Mouse (Mus musculus): Measurements from ENCODE around the gene Med31. TPM values are rescaled to one million over a fixed set of nuclear protein-coding genes. Genes with fewer than 3 reads are reported as not detected.
A peak's percentile ranks its signal among the peaks of the same experiment; 100 is the strongest.

The Med31 gene
- polyA plus RNA-seq (2014; fragmentation: Nextera tagmentation; extraction: Ambion mirVana): 27.5 and 29.8 TPM in 2 replicates

DNA sequence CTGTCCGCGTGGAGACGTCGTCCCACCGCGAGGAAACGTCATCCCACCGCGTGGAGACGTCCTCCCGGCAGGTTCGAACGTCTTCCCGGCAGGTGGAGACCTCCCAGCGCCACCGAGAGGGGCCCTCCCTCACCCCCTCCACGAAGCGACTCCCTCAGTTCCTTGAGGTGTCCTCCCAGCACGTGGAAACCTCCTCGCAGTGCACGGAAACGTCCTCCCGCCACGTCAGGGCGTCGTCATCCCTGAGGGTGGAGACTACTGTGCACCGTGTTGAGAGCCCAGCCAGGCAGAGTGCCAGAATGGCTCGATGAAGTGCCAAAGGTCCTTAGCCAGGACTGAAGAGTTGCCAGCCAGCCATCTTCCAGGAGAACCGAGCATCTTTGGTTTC, at the start of gene Med31:
Gene Med31 (minus strand): TSS at position 183 of the 388 bp plus-strand sequence.
- 4% methylated on average over 29 of the region's 29 CpGs for WGBS
- DNase-seq (ENCODE audit: low spot score): no peak
- peak within 1 kb of the TSS; percentile 72 for H3K4me3 ChIP-seq (ENCODE audit: low read depth, low read length)
- no peaks in the 10 kb centered on the region for H3K27me3 ChIP-seq (replicated peaks; ENCODE audit: control insufficient read depth, insufficient read depth, low read length)
- peak within 1 kb of the TSS; percentile 89 for H3K4me2 ChIP-seq
- peak within 1 kb of the TSS; percentile 77 for H3K9ac ChIP-seq (ENCODE audit: low read depth, low read length)
- no peaks in the 10 kb centered on the region for H3K9me3 ChIP-seq (ENCODE audit: control insufficient read depth, low read length)
- H3K4me1 ChIP-seq (replicated peaks; ENCODE audit: control insufficient read depth, insufficient read depth, low read length): 0 out of 2 replicates have a peak, but pooled peaks cover 4% of the 10 kb centered on the region
- H3K36me3 ChIP-seq (ENCODE audit: control insufficient read depth, insufficient read depth, low read length): no peaks in the 10 kb centered on the region; the same call in 1 of the 2 replicates
- H3K27ac ChIP-seq (ENCODE audit: low read depth, low read length): no peak within 1 kb of the TSS
- ATAC-seq (replicated peaks; ENCODE audit: low FRiP score): peak; percentile 71

DNA sequence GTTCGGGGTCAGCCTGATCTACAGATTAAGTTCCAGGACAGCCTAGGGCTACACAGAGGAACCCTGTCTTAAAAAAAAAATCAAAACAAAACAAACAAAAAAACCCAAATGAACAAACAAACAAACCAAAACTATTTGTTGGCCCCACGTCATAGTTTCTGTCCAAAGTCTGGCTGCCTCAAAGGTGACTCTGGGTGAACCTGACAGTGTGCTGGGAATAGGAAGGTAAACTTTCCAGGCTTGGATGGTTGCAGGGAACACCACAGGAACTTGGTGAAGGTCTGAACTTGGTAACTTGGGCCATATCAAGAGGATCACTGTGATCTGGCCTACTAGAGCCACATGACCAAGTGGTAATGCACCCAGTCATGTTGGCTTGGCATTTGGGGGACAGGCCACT, 41.0 kb upstream of the Med31 start:
- Histone ChIP-seq H3K4me1 (replicated peaks; ENCODE audit: control insufficient read depth, insufficient read depth, low read length) (no peaks in the 10 kb centered on the region), H3K9me3 (ENCODE audit: control insufficient read depth, low read length) (no peaks in the 10 kb centered on the region), H3K9ac (ENCODE audit: low read depth, low read length) (no peak overlapping the region), H3K27ac (ENCODE audit: low read depth, low read length) (no peak overlapping the region), H3K36me3 (ENCODE audit: control insufficient read depth, insufficient read depth, low read length) (no peaks in the 10 kb centered on the region), H3K4me3 (ENCODE audit: low read depth, low read length) (no peak overlapping the region), H3K27me3 (replicated peaks; ENCODE audit: control insufficient read depth, insufficient read depth, low read length) (no peaks in the 10 kb centered on the region), H3K4me2 (no peak overlapping the region)
- no peak for DNase-seq (ENCODE audit: low spot score)
- ATAC-seq (replicated peaks; ENCODE audit: low FRiP score): no peak
- 71% methylated on average over 2 of the region's 2 CpGs for WGBS

GRCm38 (mm10) chr11:72255629-72256028, 40.2 kb upstream of the Med31 start:
- no peak for ATAC-seq (replicated peaks; ENCODE audit: low FRiP score)
- WGBS: 85% methylated on average over 4 of the region's 4 CpGs
- Histone ChIP-seq H3K27me3 (replicated peaks; ENCODE audit: control insufficient read depth, insufficient read depth, low read length) (no peaks in the 10 kb centered on the region), H3K4me2 (no peak overlapping the region), H3K4me1 (replicated peaks; ENCODE audit: control insufficient read depth, insufficient read depth, low read length) (no peaks in the 10 kb centered on the region), H3K27ac (ENCODE audit: low read depth, low read length) (no peak overlapping the region), H3K9me3 (ENCODE audit: control insufficient read depth, low read length) (no peaks in the 10 kb centered on the region), H3K4me3 (ENCODE audit: low read depth, low read length) (no peak overlapping the region), H3K9ac (ENCODE audit: low read depth, low read length) (no peak overlapping the region), H3K36me3 (ENCODE audit: control insufficient read depth, insufficient read depth, low read length) (no peaks in the 10 kb centered on the region)
- no peak for DNase-seq (ENCODE audit: low spot score)

GRCm38 (mm10) chr11:72245196-72245753, 29.9 kb upstream of the Med31 start:
- no peak overlapping the region for H3K27ac ChIP-seq (ENCODE audit: low read depth, low read length)
- ATAC-seq (replicated peaks; ENCODE audit: low FRiP score) (no peak), DNase-seq (ENCODE audit: low spot score) (no peak)
- no peaks in the 10 kb centered on the region for H3K36me3 ChIP-seq (ENCODE audit: control insufficient read depth, insufficient read depth, low read length)
- H3K4me3 ChIP-seq (ENCODE audit: low read depth, low read length): no peak overlapping the region
- H3K9me3 ChIP-seq (ENCODE audit: control insufficient read depth, low read length): no peaks in the 10 kb centered on the region
- no peak overlapping the region for H3K9ac ChIP-seq (ENCODE audit: low read depth, low read length)
- H3K4me1 ChIP-seq (replicated peaks; ENCODE audit: control insufficient read depth, insufficient read depth, low read length): no peaks in the 10 kb centered on the region
- H3K4me2 ChIP-seq: no peak overlapping the region
- 73% methylated on average over 8 of the region's 8 CpGs for WGBS
- H3K27me3 ChIP-seq (replicated peaks; ENCODE audit: control insufficient read depth, insufficient read depth, low read length): no peaks in the 10 kb centered on the region

DNA sequence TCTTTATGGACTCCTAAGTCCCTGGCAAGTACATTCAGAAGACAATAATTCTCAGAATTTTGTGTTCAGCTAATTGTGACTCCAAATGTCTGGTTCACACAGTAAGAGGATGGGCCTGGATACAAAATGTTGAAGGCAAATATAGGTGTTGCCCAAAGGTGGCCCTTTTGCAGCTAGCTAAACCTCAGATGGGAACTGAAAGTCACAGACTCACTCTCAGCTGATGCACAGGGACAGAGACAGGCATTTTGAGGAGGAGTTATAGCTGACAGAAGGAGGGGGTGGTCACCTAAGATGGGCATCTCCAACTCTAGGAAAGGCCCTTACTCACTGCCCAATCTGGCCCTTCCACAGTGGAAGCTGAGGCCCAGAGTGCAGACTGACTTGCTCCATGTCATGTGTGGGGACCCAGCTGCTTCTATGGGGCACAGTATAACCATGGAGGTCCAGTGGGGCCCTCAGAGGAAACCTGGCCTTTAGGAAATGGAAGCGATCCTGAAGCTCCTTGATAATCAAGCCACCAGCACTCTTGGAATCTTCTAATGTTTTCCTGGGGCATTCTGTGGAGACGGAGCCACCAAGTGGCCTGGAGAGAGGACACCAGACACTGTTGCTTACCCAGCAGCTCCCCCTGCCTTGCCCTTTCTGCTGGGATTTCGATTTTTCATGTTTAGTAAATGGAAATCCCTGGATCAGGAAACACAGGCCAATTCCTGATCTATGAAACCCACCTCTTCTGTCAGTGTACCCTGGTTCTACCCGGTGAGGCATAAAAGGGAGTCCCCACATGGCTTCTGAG, 24.9 kb upstream of the Med31 start:
- DNase-seq (ENCODE audit: low spot score): no peak
- Histone ChIP-seq H3K36me3 (ENCODE audit: control insufficient read depth, insufficient read depth, low read length) (no peaks in the 10 kb centered on the region), H3K9me3 (ENCODE audit: control insufficient read depth, low read length) (no peaks in the 10 kb centered on the region), H3K27ac (ENCODE audit: low read depth, low read length) (no peak overlapping the region), H3K4me1 (replicated peaks; ENCODE audit: control insufficient read depth, insufficient read depth, low read length) (no peaks in the 10 kb centered on the region), H3K4me2 (no peak overlapping the region), H3K4me3 (ENCODE audit: low read depth, low read length) (no peak overlapping the region), H3K27me3 (replicated peaks; ENCODE audit: control insufficient read depth, insufficient read depth, low read length) (no peaks in the 10 kb centered on the region), H3K9ac (ENCODE audit: low read depth, low read length) (no peak overlapping the region)
- WGBS: 64% methylated on average over 4 of the region's 4 CpGs
- no peak for ATAC-seq (replicated peaks; ENCODE audit: low FRiP score)

DNA sequence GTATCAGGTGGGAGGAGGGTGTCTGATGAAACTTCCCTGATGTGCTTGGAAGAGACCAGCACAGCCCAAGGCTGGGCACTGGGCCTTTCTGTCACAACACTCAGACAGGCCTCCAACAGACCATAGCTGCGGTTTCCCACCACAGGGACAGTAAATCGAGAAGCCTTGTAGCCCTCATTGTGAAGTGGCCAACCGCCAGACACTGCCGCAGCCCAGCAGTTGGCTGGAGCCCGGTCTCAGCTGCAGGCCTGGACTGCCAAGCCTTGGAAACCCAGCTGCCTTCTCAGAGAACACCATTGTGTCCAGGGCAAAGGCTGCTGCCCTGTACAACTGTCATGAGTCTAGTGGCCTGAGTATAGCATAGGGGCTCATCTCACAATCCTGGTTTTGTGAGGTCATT, 18.6 kb upstream of the Med31 start:
- no peaks in the 10 kb centered on the region for H3K4me1 ChIP-seq (replicated peaks; ENCODE audit: control insufficient read depth, insufficient read depth, low read length)
- no peak overlapping the region for H3K9ac ChIP-seq (ENCODE audit: low read depth, low read length)
- no peak overlapping the region for H3K4me2 ChIP-seq
- H3K27me3 ChIP-seq (replicated peaks; ENCODE audit: control insufficient read depth, insufficient read depth, low read length): no peaks in the 10 kb centered on the region
- no peak overlapping the region for H3K4me3 ChIP-seq (ENCODE audit: low read depth, low read length)
- no peak overlapping the region for H3K27ac ChIP-seq (ENCODE audit: low read depth, low read length)
- no peak for DNase-seq (ENCODE audit: low spot score)
- H3K36me3 ChIP-seq (ENCODE audit: control insufficient read depth, insufficient read depth, low read length): no peaks in the 10 kb centered on the region
- ATAC-seq (replicated peaks; ENCODE audit: low FRiP score): no peak
- WGBS: 70% methylated on average over 5 of the region's 5 CpGs
- no peaks in the 10 kb centered on the region for H3K9me3 ChIP-seq (ENCODE audit: control insufficient read depth, low read length)

- no peaks in the 10 kb centered on the region for H3K4me1 ChIP-seq (replicated peaks; ENCODE audit: control insufficient read depth, insufficient read depth, low read length)
- 57% methylated on average over 1 of the region's 1 CpGs for whole genome bisulfite sequencing
- no peaks in the 10 kb centered on the region; the same call in 1 of the 2 replicates for H3K27me3 ChIP-seq (replicated peaks; ENCODE audit: control insufficient read depth, insufficient read depth, low read length)
- H3K27ac ChIP-seq (ENCODE audit: low read depth, low read length): no peak overlapping the region
- no peaks in the 10 kb centered on the region for H3K36me3 ChIP-seq (ENCODE audit: control insufficient read depth, insufficient read depth, low read length)
- DNase-seq (ENCODE audit: low spot score) (no peak), ATAC-seq (replicated peaks; ENCODE audit: low FRiP score) (no peak)
- no peak overlapping the region for H3K4me3 ChIP-seq (ENCODE audit: low read depth, low read length)
- no peaks in the 10 kb centered on the region for H3K9me3 ChIP-seq (ENCODE audit: control insufficient read depth, low read length)
- H3K9ac ChIP-seq (ENCODE audit: low read depth, low read length): no peak overlapping the region
- no peak overlapping the region for H3K4me2 ChIP-seq
These were observed 17.6 kb upstream of the Med31 start for GRCm38 (mm10) chr11:72232991-72233390.

DNA sequence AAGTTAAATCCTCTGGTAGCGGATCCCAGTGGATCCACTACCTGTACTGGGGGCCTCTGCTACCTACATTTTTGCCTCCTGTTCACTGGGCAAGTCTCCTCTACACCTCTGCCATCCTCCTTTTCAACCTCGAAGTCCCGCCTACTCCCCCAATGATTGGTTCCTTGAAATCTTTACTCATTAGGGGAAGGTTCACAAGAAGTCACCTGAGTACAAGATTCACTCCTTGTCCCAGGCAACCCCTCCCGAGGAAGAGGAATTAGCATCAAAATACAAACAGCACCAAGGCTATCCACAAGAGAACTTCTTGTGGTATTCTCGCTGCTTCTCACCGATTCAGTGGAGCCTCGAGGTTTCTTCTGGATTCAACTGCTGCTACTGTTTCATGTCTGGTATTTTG, 16.7 kb upstream of the Med31 start:
- Histone ChIP-seq H3K27me3 (replicated peaks; ENCODE audit: control insufficient read depth, insufficient read depth, low read length) (no peaks in the 10 kb centered on the region; the same call in 1 of the 2 replicates), H3K9ac (ENCODE audit: low read depth, low read length) (no peak overlapping the region), H3K36me3 (ENCODE audit: control insufficient read depth, insufficient read depth, low read length) (no peaks in the 10 kb centered on the region), H3K4me2 (no peak overlapping the region), H3K27ac (ENCODE audit: low read depth, low read length) (no peak overlapping the region), H3K4me1 (replicated peaks; ENCODE audit: control insufficient read depth, insufficient read depth, low read length) (no peaks in the 10 kb centered on the region), H3K9me3 (ENCODE audit: control insufficient read depth, low read length) (no peaks in the 10 kb centered on the region), H3K4me3 (ENCODE audit: low read depth, low read length) (no peak overlapping the region)
- DNase-seq (ENCODE audit: low spot score) (no peak), ATAC-seq (replicated peaks; ENCODE audit: low FRiP score) (no peak)
- 75% methylated on average over 7 of the region's 7 CpGs for WGBS

GRCm38 (mm10) chr11:72228513-72228912, 13.1 kb upstream of the Med31 start:
- Histone ChIP-seq H3K4me2 (no peak overlapping the region), H3K27me3 (replicated peaks; ENCODE audit: control insufficient read depth, insufficient read depth, low read length) (no peaks in the 10 kb centered on the region; the same call in 1 of the 2 replicates), H3K9me3 (ENCODE audit: control insufficient read depth, low read length) (no peaks in the 10 kb centered on the region), H3K27ac (ENCODE audit: low read depth, low read length) (no peak overlapping the region), H3K36me3 (ENCODE audit: control insufficient read depth, insufficient read depth, low read length) (no peaks in the 10 kb centered on the region), H3K4me1 (replicated peaks; ENCODE audit: control insufficient read depth, insufficient read depth, low read length) (no peaks in the 10 kb centered on the region), H3K9ac (ENCODE audit: low read depth, low read length) (no peak overlapping the region), H3K4me3 (ENCODE audit: low read depth, low read length) (no peak overlapping the region)
- no peak for DNase-seq (ENCODE audit: low spot score)
- WGBS: 80% methylated on average over 4 of the region's 4 CpGs
- ATAC-seq (replicated peaks; ENCODE audit: low FRiP score): no peak

Measured in liver, embryonic 11.5 days (tissue).